In the genomic region with DNA sequence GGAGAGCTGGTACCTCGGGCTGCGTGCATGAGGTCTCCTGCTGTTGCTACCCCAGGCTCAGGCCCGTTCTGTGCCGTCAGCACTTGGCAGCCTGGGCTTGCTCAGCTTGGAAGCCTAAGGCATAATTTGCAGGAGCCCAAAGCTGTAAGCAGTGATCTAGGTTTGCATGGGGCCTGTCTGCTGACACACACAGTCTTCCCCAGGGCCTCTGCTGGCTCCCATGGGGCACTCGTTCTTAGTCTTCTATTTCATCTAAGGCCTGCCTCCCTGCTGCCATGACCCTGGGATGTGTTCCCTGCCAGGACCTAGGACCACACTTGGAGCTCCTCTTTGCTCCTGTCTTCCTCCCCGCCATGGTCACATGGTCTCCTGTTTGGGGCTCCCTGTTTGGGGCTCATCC, we compare ENCODE assay signal across 15 mouse cellular contexts.
"Had no signal": no experiment of that assay in that cellular context is flagged by ENCODE, and none has a peak within 500 bp of the region (broad histone marks: within the 10 kb centered on the region; RNA-seq: fewer than 3 reads in every experiment).

No protein-coding gene starts in this region.

- H3K27ac ChIP-seq: limb, embryonic 12.5 days; liver, embryonic 13.5 days; lung, embryonic 15.5 days; macrophage had no signal

- H3K27me3 ChIP-seq: limb, embryonic 12.5 days; liver, embryonic 13.5 days; lung, embryonic 15.5 days had no signal

- ATAC-seq: liver, postnatal 0 days; midbrain, embryonic 16.5 days had no signal

- H3K9ac ChIP-seq: limb, embryonic 12.5 days; liver, embryonic 13.5 days; liver, postnatal 0 days; lung, embryonic 15.5 days had no signal

- H3K4me3 ChIP-seq: limb, embryonic 12.5 days; liver, embryonic 13.5 days; lung, embryonic 15.5 days; megakaryocyte, embryonic 14.5 days had no signal

- H3K4me2 ChIP-seq: limb, embryonic 12.5 days; liver, embryonic 13.5 days; lung, embryonic 15.5 days; midbrain, embryonic 11.5 days had no signal

- DNase-seq: kidney, postnatal 36 days; layer of hippocampus, adult 9-11 months; liver; liver, embryonic 13.5 days; liver, postnatal 0 days; lung, postnatal 14 days; right cerebral cortex, postnatal 14 days; thymus, adult 18-20 months; thymus, postnatal 14 days had no signal

- H3K36me3 ChIP-seq: limb, embryonic 12.5 days; liver, embryonic 13.5 days; lung, embryonic 15.5 days had no signal

- H3K9me3 ChIP-seq: limb, embryonic 12.5 days; liver, embryonic 13.5 days; lung, embryonic 15.5 days had no signal
